Mouse (Mus musculus) sigmoid colon, adult 10 weeks (tissue): ENCODE data around the gene Cck. TPM values are rescaled to one million over a fixed set of nuclear protein-coding genes. Genes with fewer than 3 reads are reported as not detected.

Experiments
- polyA plus RNA-seq: library from polyadenylated mRNA; stranded (reverse); fragments of 350-450 nt; fragmentation: Illumina TruSeq; extraction: RNeasy Lipid Tissue Mini Kit (QIAGEN cat#74804); gene quantifications from one replicate; pipeline ENCODE4 v1.2.3, GENCODE M21; 2014; ENCODE audit warnings: low read depth, low replicate concordance

Gene Cck
- 1.3 TPM for polyA plus RNA-seq

DNA sequence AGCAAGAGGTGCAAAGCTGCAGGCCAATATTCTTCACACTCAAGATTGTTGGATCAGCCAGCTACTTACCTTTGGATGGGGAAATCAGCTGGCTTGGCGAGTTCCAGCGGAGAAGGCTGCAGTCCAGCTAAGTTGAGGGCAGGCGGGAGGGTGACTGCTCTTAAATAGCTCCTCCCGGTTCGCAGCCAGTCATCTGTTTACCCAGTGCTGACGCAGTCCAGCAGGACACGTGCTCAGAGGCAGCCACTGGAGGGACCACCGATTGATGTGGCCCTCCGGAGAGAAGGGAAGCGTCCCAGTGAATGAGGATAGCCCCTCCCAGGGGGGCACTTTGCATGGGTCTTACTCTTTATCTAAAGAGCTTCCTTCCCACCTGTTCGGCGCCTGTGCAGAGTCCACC is at the start of gene Cck:
TSS of gene Cck (minus strand) at position 166 of the 400 bp plus-strand sequence.

Other genes with a start within 250 kb of the Cck start
- 0.13 TPM for gene Ulk4, start 218.5 kb downstream of the Cck start, polyA plus RNA-seq
- 58.0 TPM for gene Trak1, start 198.2 kb downstream of the Cck start, polyA plus RNA-seq
- gene Lyzl4, start 146.4 kb upstream of the Cck start, polyA plus RNA-seq = not detected
- 37.1 TPM for gene Vipr1, start 147.0 kb upstream of the Cck start, polyA plus RNA-seq
- gene Sec22c, start 209.8 kb upstream of the Cck start, polyA plus RNA-seq = 9.0 TPM
- 42.2 TPM for gene Ss18l2, start 214.6 kb upstream of the Cck start, polyA plus RNA-seq
- 270 TPM for gene Nktr, start 223.5 kb upstream of the Cck start, polyA plus RNA-seq